Mouse (Mus musculus) right cerebral cortex, postnatal 10 days (tissue): Measurements from ENCODE around the gene Tspan11.

Source experiments
- DNase-seq, 2 experiments: peaks; one replicate each; pipeline ENCODE4 v3.0.0; 2021; ENCODE audit warnings: low spot score in 2 of 2

The Tspan11 gene

GRCm38 (mm10) chr6:127989624-127990212, 102.3 kb downstream of the Tspan11 start:
- DNase-seq, result peak; percentile 92

GRCm38 (mm10) chr6:127991509-127992176, 104.3 kb downstream of the Tspan11 start:
- no peak for DNase-seq

- no peak for DNase-seq
Measured at GRCm38 (mm10) chr6:127992993-127993392, 105.6 kb downstream of the Tspan11 start.

- DNase-seq, result no peak
Measured at GRCm38 (mm10) chr6:127996928-127997327, 109.5 kb downstream of the Tspan11 start.

GRCm38 (mm10) chr6:127999118-127999517, 111.7 kb downstream of the Tspan11 start:
- DNase-seq, result no peak

DNA sequence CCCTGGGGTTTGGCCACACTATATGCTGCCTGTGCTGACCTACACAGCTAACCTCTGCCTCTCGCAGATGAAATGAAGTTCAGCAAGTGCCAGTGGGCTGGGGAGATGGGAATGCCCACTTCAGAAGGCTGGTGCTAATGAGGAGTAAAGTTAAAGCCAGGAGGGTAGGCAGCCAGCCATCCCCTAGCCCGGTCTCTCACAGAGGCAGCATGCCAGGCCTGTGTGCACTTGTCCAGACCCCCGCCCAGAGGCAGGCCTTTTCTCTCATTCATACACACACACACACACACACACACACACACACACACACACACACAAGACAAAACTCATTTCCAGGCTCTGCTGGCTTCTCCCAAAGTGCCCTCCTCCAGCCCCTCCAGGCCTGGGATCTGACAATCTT, 113.4 kb downstream of the Tspan11 start:
- peak; percentile 80 to 82 for DNase-seq

- DNase-seq, result no peak
Measured at GRCm38 (mm10) chr6:128001587-128001986, 114.2 kb downstream of the Tspan11 start.

DNA sequence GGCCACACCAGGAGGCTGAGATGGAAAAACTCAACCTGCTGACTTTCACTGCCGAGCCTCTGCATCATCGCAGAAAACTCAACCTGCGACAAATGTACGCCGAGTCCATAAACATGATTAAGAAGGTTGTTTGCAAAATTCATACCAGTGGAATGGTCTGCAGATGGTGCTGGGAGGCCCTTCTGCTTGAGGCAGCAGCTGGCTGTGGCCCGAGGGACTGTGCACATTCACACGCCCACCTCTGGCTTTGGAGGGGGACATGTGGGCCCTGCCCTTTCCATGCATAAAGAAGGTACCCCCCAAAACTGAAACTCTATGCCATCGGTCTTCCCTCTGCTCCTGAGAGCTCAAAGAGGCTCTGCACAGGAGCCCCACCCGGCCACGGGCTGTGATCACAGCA, 114.7 kb downstream of the Tspan11 start:
- no peak for DNase-seq

- no peak for DNase-seq
Measured at GRCm38 (mm10) chr6:128002667-128003066, 115.3 kb downstream of the Tspan11 start.

DNA sequence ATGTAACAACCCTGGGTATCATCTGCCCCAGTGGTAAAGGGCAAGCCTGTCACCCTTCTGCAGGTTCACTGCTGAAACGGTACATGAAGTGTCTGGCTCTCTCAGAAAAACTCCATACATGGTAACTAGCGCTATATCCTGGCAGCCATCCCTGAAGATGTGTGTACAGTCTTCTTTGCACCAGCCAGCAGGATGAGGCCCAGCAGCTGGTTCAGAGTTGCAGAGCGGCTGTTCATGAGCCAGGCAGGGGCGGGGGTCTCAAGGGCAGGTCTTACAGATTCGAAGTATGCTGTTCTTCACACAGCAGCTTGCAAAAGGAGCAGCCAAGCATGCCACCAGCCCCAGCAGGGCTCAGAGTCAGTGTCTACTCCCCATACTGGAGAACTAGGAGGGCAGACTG, 116.2 kb downstream of the Tspan11 start:
- DNase-seq, result no peak
